Mouse (Mus musculus) liver, postnatal 0 days (tissue): Measurements from ENCODE around the gene Rlf. TPM values are rescaled to one million over a fixed set of nuclear protein-coding genes. Genes with fewer than 3 reads are reported as not detected.
A peak's percentile ranks its signal among the peaks of the same experiment; 100 is the strongest.
"Not testable (repeated sequence)": the region's sequence is repeated elsewhere in the genome, so short reads cannot be mapped to it uniquely, and the experiment has no call there.

Source experiments
- ATAC-seq: fragments of 200-750 bp; cut with Nextera tagmentation; 2 replicates; pipeline ENCODE4 v1.8.0; 2017; ENCODE audit warnings: mild to moderate bottlenecking, moderate library complexity
- DNase-seq: peaks from one replicate; pipeline ENCODE4 v3.0.0-alpha.2; 2016
- H3K27ac ChIP-seq: fragments of 300-500 bp; sonication (generic); 2 replicates; pipeline ENCODE4 v1.5.1; 2014; ENCODE audit warnings: antibody characterized with exemption, moderate library complexity, mild to moderate bottlenecking, low read depth
- H3K27me3 ChIP-seq: fragments of 300-500 bp; sonication (generic); 2 replicates; pipeline ENCODE4 v1.6.1; 2014; ENCODE audit warnings: low read length, control low read depth, mixed read lengths; ENCODE audit not compliant: insufficient read depth
- H3K36me3 ChIP-seq: fragments of 300-500 bp; sonication (generic); replicated peaks from 2 replicates; pipeline ENCODE4 v1.6.1; 2014; ENCODE audit warnings: mild to moderate bottlenecking, control low read depth, low read length, moderate library complexity, mixed read lengths; ENCODE audit not compliant: insufficient read depth
- H3K4me1 ChIP-seq: fragments of 300-500 bp; sonication (generic); 2 replicates; pipeline ENCODE4 v1.6.1; 2014; ENCODE audit warnings: antibody characterized with exemption, mild to moderate bottlenecking, control low read depth; ENCODE audit not compliant: insufficient read depth
- H3K4me2 ChIP-seq: fragments of 300-500 bp; sonication (generic); 2 replicates; pipeline ENCODE4 v1.6.1; 2014; ENCODE audit warnings: low read depth, mild to moderate bottlenecking, low read length, moderate library complexity, mixed read lengths
- H3K4me3 ChIP-seq: fragments of 300-500 bp; sonication (generic); 2 replicates; pipeline ENCODE4 v1.5.1; 2014; ENCODE audit warnings: low read depth, low read length
- H3K9ac ChIP-seq: fragments of 300-500 bp; sonication (generic); replicated peaks from 2 replicates; pipeline ENCODE4 v1.6.1; 2014; ENCODE audit warnings: mild to moderate bottlenecking, moderate library complexity
- H3K9me3 ChIP-seq: fragments of 300-500 bp; sonication (generic); 2 replicates; pipeline ENCODE4 v1.6.1; 2016; ENCODE audit warnings: mild to moderate bottlenecking, control low read depth, low read length, mixed read lengths
- CTCF ChIP-seq: sonication (generic); IDR thresholded peaks from 2 replicates; pipeline ENCODE4 v1.5.1; 2016; ENCODE audit warnings: antibody characterized with exemption, low read depth
- EP300 ChIP-seq: IDR thresholded peaks from 2 replicates; pipeline ENCODE4 v1.6.1; 2016; ENCODE audit warnings: antibody characterized with exemption, low read depth, mild to moderate bottlenecking
- WGBS: fragments of 180-500 bp; shearing (Covaris S2); extraction: QIAGEN DNeasy Blood & Tissue Kit; methylation state at CpG from one replicate; pipeline ENCODE4 v1.1.7; 2014; ENCODE audit not compliant: insufficient replicate concordance; 5-methylcytosine and 5-hydroxymethylcytosine counted together
- polyA plus RNA-seq: library from polyadenylated mRNA; unstranded; fragments of >200 nt; fragmentation: Nextera tagmentation; extraction: Ambion mirVana; gene quantifications from 2 replicates; pipeline ENCODE4 v1.2.1, GENCODE M21; 2015

Rlf gene
- polyA plus RNA-seq, 1 experiment from 2014 or later, result 5.1 TPM

GRCm38 (mm10) chr4:121192306-121192705 lies 22.6 kb downstream of the Rlf start:
- H3K36me3 ChIP-seq, result peaks cover 17% of the 10 kb centered on the region
- no peaks in the 10 kb centered on the region for H3K9me3 ChIP-seq
- H3K27me3 ChIP-seq, result no peaks in the 10 kb centered on the region
- WGBS, result 81% methylated on average over 2 of the region's 2 CpGs
- H3K4me2 ChIP-seq, result no peak overlapping the region
- DNase-seq, result no peak
- no peak for TF ChIP-seq CTCF
- no peak for TF ChIP-seq EP300
- H3K4me1 ChIP-seq, result no peaks in the 10 kb centered on the region
- ATAC-seq, result no peak
- no peak overlapping the region for H3K4me3 ChIP-seq
- no peak overlapping the region for H3K27ac ChIP-seq
- H3K9ac ChIP-seq, result no peak overlapping the region

GRCm38 (mm10) chr4:121189341-121189740 lies 25.5 kb downstream of the Rlf start:
- DNase-seq, result no peak

GRCm38 (mm10) chr4:121179669-121180068 lies 35.2 kb downstream of the Rlf start:
- Histone ChIP-seq H3K27ac (no peak overlapping the region), H3K4me3 (no peak overlapping the region), H3K9ac (no peak overlapping the region), H3K4me1 (no peaks in the 10 kb centered on the region), H3K36me3 (peaks cover 31% of the 10 kb centered on the region), H3K9me3 (0 out of 2 replicates have a peak, but pooled peaks cover 2% of the 10 kb centered on the region), H3K27me3 (no peaks in the 10 kb centered on the region), H3K4me2 (no peak overlapping the region)
- TF ChIP-seq EP300 (no peak), CTCF (no peak)
- ATAC-seq (no peak), DNase-seq (no peak)
- WGBS, result 90% methylated on average over 3 of the region's 3 CpGs

More at GRCm38 (mm10) chr4:121189341-121189740, 25.5 kb downstream of the Rlf start:
- H3K9me3 ChIP-seq, result no peaks in the 10 kb centered on the region
- no peaks in the 10 kb centered on the region for H3K27me3 ChIP-seq
- no peak overlapping the region for H3K9ac ChIP-seq
- peaks cover 27% of the 10 kb centered on the region for H3K36me3 ChIP-seq
- H3K4me1 ChIP-seq, result no peaks in the 10 kb centered on the region
- no peak for ATAC-seq
- 80% methylated on average over 3 of the region's 3 CpGs for WGBS
- no peak overlapping the region for H3K4me3 ChIP-seq
- H3K4me2 ChIP-seq, result no peak overlapping the region
- no peak overlapping the region for H3K27ac ChIP-seq
- no peak for TF ChIP-seq EP300
- no peak for TF ChIP-seq CTCF

- Histone ChIP-seq H3K27me3 (no peaks in the 10 kb centered on the region), H3K4me3 (no peak overlapping the region), H3K4me1 (no peaks in the 10 kb centered on the region), H3K36me3 (peaks cover 52% of the 10 kb centered on the region), H3K4me2 (no peak overlapping the region), H3K9me3 (peaks cover 4% of the 10 kb centered on the region), H3K9ac (no peak overlapping the region), H3K27ac (peak overlapping the region; percentile 69)
- 73% methylated on average over 2 of the region's 2 CpGs for WGBS
- no peak for TF ChIP-seq CTCF
- no peak for TF ChIP-seq EP300
- ATAC-seq (peak; percentile 85), DNase-seq (no peak)
These were observed 47.2 kb downstream of the Rlf start for GRCm38 (mm10) chr4:121167656-121168055.

GRCm38 (mm10) chr4:121166697-121167096 lies 48.2 kb downstream of the Rlf start:
- ATAC-seq, H3K27ac ChIP-seq, H3K9ac ChIP-seq, H3K4me1 ChIP-seq, H3K9me3 ChIP-seq, H3K4me2 ChIP-seq, H3K27me3 ChIP-seq, DNase-seq, H3K4me3 ChIP-seq: not testable (repeated sequence)
- 67% methylated on average over 3 of the region's 5 CpGs for WGBS
- H3K36me3 ChIP-seq, result peaks cover 57% of the 10 kb centered on the region

GRCm38 (mm10) chr4:121163501-121164030 lies 51.3 kb downstream of the Rlf start:
- no peak overlapping the region for H3K4me3 ChIP-seq
- H3K9me3 ChIP-seq, result no peaks in the 10 kb centered on the region
- H3K4me2 ChIP-seq, result no peak overlapping the region
- no peak overlapping the region for H3K27ac ChIP-seq
- TF ChIP-seq EP300, result no peak
- TF ChIP-seq CTCF, result no peak
- H3K4me1 ChIP-seq, result no peaks in the 10 kb centered on the region
- ATAC-seq (no peak), DNase-seq (no peak)
- 79% methylated on average over 2 of the region's 2 CpGs for WGBS
- peaks cover 40% of the 10 kb centered on the region for H3K36me3 ChIP-seq
- H3K27me3 ChIP-seq, result no peaks in the 10 kb centered on the region
- no peak overlapping the region for H3K9ac ChIP-seq

GRCm38 (mm10) chr4:121109126-121109525 lies 105.8 kb downstream of the Rlf start, which contains the start of gene Tmco2:
Gene Tmco2, minus strand, starts transcription at chr4:121109226.
- 85% methylated on average over 2 of the region's 2 CpGs for WGBS
- no peaks in the 10 kb centered on the region for H3K27me3 ChIP-seq
- no peak for ATAC-seq
- no peaks in the 10 kb centered on the region for H3K9me3 ChIP-seq
- H3K9ac ChIP-seq, result no peak within 1 kb of the TSS
- H3K4me3 ChIP-seq, result no peak within 1 kb of the TSS
- no peaks in the 10 kb centered on the region for H3K36me3 ChIP-seq
- TF ChIP-seq EP300, result no peak
- TF ChIP-seq CTCF, result no peak
- no peak within 1 kb of the TSS for H3K4me2 ChIP-seq
- H3K4me1 ChIP-seq, result no peaks in the 10 kb centered on the region
- no peak within 1 kb of the TSS for H3K27ac ChIP-seq
- no peak for DNase-seq
